Mouse (Mus musculus): Measurements from ENCODE around the gene Sepsecs. TPM values are rescaled to one million over a fixed set of nuclear protein-coding genes. Genes with fewer than 3 reads are reported as not detected.

Sepsecs gene
- 5.3 and 5.4 TPM in 2 replicates for polyA plus RNA-seq (2015; fragmentation: Nextera tagmentation; extraction: Ambion mirVana)

DNA sequence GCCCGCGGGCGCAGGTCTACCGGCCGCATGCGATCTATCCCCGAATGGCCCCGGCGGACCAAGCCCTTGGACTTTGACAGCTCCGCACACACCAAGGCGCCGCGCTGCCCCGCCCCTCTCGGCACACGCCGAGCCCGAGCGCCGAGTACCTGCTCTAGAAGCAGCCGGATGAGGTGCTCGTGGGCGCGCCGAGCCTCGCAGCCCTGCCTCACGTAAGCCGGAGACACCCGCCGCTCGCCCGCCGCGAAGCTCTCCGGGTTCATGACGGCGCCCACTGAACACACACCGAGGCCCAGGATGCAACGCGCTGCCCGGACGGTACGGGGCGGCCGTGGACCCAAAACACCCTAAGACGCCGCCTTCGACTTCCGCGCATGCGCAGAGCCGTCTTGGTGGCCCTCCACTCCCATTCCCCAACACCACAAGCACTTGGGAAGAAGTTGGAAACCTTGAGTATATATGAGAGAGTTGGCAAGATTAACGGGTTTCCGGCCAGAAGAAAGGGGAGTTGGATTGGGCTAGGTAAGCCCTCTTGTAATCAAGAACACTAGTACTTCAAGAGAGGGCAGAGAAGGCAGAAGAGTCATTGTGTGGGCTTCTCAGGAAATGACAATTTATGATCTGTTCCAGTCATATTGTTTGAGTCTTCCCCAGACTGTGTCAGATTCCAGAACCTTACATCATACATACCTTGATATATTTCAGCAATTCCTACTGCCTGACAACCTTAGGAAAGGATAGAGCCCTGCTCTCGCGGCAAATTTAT lies at the start of gene Sepsecs:
Gene Sepsecs, minus strand, starts transcription at position 283 of the 766 bp plus-strand sequence.

Other genes with a start within 250 kb of the Sepsecs start
- gene Ccdc149, start 198.2 kb downstream of the Sepsecs start, polyA plus RNA-seq (2015; fragmentation: Nextera tagmentation; extraction: Ambion mirVana): 0.73 and 1.0 TPM in 2 replicates
- gene Lgi2, start 103.2 kb downstream of the Sepsecs start, polyA plus RNA-seq (2015; fragmentation: Nextera tagmentation; extraction: Ambion mirVana): 0.53 and 0.81 TPM in 2 replicates
- gene Pi4k2b, start 71.9 kb upstream of the Sepsecs start, polyA plus RNA-seq (2015; fragmentation: Nextera tagmentation; extraction: Ambion mirVana): 23.6 and 25.8 TPM in 2 replicates
- 8.3 and 9.9 TPM in 2 replicates for gene Zcchc4, start 105.7 kb upstream of the Sepsecs start, polyA plus RNA-seq (2015; fragmentation: Nextera tagmentation; extraction: Ambion mirVana)
- 31.7 and 35.5 TPM in 2 replicates for gene Anapc4, start 164.3 kb upstream of the Sepsecs start, polyA plus RNA-seq (2015; fragmentation: Nextera tagmentation; extraction: Ambion mirVana)